Mouse (Mus musculus): ENCODE results near the gene Igfn1.

Igfn1 gene

DNA sequence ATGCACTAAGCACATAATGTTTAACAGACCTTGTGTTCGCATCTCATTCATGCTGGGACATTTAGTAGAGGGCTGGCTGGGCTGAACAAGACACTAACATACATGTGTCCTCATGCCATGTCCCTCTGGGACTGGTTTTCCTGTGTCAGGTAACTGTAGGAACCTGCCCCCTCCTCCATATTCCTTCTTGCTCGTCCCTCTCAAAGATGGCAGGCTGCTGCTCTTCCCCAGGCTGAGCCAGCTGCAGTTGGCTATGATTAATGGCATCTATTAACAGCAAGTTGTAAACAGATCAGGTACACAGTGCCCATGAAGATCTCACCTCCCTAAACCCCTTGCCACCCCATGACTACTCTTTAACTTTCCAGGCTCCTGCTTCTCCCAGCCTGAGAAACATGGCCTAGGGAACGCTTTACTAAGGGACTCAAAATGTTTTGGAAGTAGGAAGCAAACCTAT, at the start of gene Igfn1:
Gene Igfn1, minus strand, starts transcription at position 51 of the 457 bp plus-strand sequence.
- no peak for DNase-seq

DNA sequence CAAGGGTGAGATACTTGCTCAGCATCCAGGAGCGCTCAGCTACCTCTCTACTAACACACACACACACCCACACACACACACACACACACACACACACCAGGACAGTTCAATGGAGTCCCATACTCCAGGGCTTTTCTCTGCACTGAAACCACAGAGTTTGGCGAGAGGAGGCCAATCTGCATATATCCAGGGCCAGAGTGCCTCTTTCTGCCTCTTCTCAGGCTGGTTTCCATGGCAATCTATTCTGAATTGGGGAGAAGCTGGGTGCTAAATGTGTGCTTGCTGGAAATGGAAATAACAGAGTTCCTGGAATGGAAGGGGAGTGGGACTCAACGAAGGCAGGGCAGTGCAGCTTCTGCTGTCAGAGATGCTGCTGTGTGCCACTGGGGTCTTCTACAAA, 49.6 kb upstream of the Igfn1 start:
- no peak for DNase-seq

- no peak for DNase-seq
Measured at GRCm38 (mm10) chr1:136052547-136052946, 46.4 kb upstream of the Igfn1 start, which contains the start of gene Cacna1s. Cacna1s (plus strand) TSS chr1:136052750.

DNA sequence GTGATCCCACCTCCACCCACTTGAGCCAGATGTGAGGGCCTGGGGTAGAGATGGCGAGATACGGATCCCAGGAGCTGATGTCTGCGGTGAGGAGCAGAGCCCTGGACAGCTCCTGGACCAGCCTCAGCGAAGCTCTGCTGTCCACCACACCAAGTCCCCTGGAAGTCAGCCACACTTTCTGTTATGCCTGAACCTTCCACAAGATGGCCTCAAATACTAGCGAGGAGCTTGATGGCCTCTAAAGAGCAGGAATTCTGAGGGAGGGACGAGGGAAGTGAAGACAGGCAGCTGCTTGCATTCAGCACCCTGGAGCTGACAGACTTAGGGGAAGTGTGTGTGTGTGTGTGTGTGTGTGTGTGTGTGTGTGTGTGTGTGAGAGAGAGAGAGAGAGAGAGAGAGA, 45.3 kb upstream of the Igfn1 start:
- DNase-seq: peak; percentile 95

GRCm38 (mm10) chr1:136051013-136051315, 44.8 kb upstream of the Igfn1 start:
- no peak for DNase-seq

- no peak for DNase-seq
Measured at GRCm38 (mm10) chr1:136050312-136051012, 44.3 kb upstream of the Igfn1 start, which contains the start of gene Ascl5. Ascl5 (plus strand) TSS chr1:136050804.

GRCm38 (mm10) chr1:136047894-136048293, 41.8 kb upstream of the Igfn1 start:
- no peak for DNase-seq

DNA sequence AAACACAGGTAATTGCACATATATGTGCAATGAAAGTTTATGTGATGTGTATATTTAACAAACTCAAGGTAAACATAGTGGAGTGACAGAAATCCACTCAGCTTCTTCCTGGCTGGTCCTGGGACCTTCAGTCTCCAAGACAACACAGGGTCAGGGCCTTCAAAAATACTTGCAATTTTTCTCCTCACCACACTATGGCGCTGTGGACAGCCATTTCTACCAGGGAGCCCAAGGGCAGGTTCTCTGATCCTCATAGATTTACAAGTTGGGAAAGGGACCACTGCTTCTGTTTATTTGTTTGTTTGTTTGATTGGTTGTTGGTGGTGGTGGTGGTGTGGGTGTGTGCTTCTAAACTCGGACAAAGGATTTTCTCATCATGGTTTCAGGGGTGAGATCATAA, 41.3 kb upstream of the Igfn1 start:
- DNase-seq: no peak

GRCm38 (mm10) chr1:136045774-136046173, 39.6 kb upstream of the Igfn1 start:
- DNase-seq: no peak

GRCm38 (mm10) chr1:136040874-136041273, 34.7 kb upstream of the Igfn1 start:
- no peak for DNase-seq

GRCm38 (mm10) chr1:136040452-136040851, 34.3 kb upstream of the Igfn1 start:
- DNase-seq: no peak

- no peak for DNase-seq
Measured at GRCm38 (mm10) chr1:136038746-136039538, 32.8 kb upstream of the Igfn1 start.

DNA sequence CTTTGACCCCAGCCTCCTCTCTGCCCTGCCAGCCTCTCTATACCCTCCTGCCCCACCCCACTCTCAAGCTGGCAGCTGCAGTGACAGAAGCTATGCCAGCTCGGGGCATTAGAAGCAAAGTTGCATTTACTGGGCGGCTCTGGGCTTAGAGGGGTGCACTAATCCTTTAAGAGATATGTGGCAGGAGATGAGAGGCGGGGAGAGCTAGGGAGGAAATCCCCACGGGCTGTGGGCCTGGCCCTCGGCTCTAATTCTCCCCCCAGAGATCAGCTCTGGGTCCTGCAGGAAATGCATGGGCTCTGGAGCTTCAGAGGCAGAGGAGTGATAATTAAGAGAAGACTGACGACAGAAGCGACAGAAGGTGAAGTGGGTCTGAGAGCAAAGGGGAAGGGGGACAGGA, 26.8 kb upstream of the Igfn1 start:
- DNase-seq: no peak

DNA sequence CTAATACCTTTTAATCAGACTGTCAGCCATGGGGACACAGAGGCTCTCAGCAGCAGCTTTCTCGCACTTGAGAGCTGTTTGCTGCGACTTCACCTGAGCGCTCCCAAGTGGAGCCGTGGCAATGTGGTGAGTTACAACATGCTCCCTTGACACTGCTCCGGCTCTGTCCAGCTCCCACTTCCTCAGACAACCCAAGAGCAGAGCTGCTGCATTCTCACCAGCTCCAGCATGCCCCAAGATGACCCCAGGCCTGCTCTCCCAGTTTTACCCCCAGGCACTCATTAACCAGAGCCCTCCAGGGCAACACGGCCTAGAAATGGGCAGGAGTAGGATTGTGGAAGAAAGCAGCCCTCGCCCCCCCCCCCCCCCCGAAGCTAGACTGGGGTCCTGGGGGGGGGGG, 25.6 kb upstream of the Igfn1 start:
- no peak for DNase-seq

GRCm38 (mm10) chr1:136030201-136030600, 24.1 kb upstream of the Igfn1 start:
- no peak for DNase-seq

GRCm38 (mm10) chr1:136018390-136019189, 12.4 kb upstream of the Igfn1 start:
- peak; percentile 93 for DNase-seq

GRCm38 (mm10) chr1:136017907-136018313, 11.8 kb upstream of the Igfn1 start:
- peak; percentile 99 for DNase-seq

DNA sequence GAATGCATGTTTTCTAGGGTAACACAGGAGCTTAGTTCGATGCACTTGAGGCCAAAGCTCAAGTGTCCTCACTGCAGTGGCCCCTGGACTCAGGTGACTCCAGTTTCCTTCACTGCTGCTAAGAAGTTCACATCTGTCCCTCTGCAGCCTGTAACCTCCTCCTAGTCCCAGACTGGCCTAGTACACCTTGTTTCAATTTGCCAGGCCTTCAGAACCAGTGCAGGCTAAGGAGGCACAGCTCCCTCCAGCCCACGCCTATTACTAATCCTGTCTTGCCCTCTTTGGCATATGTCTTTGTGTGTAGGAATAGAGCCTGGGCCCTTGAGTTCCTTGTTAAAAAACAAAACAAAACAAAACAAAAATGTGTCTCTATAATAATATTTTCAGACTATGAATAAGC, 11.2 kb upstream of the Igfn1 start:
- no peak for DNase-seq

- DNase-seq: no peak
Measured at GRCm38 (mm10) chr1:136014796-136015502, 8.8 kb upstream of the Igfn1 start.

GRCm38 (mm10) chr1:136013513-136013912, 7.4 kb upstream of the Igfn1 start:
- DNase-seq: no peak

- DNase-seq: no peak
Measured at GRCm38 (mm10) chr1:136010247-136010646, 4.1 kb upstream of the Igfn1 start.

DNA sequence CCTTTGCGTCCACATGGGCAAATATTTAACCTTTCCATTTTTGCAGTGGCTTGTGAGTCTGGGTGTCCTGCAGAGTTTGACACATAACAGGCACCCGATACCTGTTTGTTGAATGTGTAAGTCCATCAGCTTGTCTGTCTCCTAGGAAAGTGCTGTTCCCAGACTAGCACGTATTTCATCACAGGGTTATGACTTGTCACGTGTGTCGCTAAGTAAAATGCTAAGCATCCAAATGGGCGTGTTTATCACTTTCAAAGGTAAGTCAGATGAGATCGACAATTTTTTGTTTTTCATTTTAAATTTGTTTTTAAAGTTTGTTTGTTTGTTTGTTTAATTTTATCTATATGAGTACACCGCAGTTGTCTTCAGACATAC, 2.0 kb upstream of the Igfn1 start:
- no peak for DNase-seq

All from heart, adult 11 months (tissue).